Mouse (Mus musculus) right cerebral cortex, postnatal 14 days (tissue): ENCODE results near the gene Rbp4.

Experiments used
- DNase-seq: peaks from one replicate; pipeline ENCODE4 v3.0.0; 2022

Rbp4 gene

DNA sequence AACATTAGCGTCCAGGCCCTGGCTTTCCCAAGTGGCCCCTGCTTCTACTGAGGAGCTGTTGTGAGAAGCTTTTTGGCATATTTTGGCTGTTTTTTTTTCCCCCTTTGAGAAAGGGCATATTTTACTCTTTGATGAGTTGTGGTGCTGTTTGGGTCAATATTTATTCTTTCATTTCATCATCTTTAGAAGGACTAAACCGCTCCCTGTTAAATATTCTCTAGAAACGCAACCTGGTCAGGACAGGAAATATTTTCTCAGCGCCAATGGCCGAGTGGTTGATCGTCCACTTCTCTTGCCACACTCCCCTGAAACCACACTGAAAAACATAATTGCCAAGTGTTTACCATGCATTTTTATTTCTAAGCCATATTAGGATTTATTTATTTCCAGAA is at the start of gene Rbp4:
Gene Rbp4 (minus strand): TSS at position 63 of the 392 bp plus-strand sequence.
- DNase-seq = no peak

DNA sequence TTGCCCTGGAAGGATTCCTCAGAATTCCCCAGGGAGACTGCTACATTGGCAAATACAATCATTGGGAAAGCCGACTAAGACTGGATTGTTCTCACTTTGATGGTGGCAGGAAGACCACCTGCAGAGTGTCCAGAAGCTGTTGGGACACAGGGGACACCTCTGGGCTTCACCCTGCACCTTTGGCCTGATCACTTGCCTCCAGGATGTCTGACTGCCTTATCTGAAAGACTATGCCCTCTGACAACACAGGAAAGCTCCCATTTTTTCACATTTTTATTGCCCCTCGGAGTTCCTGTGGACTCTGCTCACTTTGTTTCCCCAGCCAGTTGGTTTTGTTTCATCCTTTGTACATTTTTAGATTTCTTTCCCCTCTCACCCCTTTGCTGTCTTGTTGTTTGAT is 39.6 kb upstream of the Rbp4 start:
- DNase-seq = no peak

DNA sequence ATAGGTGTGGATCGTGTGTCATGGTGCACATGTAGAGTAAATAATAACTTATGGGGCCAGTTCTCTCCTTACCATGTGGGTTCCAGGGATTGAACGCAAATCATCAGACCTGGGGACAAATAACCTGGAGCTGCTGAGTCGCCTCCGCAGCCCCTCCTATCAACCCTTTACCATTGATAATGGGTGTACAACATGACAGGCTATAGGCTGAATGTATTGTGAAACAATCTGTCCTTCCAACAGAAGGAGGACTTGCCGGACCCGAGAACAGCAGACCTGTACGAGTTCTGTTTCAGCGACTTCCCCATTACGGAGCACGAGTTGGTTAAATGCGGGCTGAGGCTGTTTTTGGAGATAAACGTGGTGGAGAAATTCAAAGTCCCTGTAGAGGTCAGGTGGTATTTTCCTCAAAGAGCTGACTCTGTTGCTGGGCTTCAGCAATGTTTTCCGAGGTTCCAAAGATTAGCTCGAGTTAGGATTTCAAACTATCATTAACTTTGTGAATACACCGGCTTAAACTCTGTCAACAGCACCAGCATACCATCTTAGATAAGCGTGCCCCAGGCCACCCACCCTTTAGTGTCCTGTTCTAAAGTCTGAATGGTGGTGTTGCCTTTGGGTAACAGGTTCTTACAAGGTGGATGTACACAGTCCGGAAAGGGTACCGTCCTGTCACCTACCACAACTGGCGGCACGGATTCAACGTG is 36.7 kb upstream of the Rbp4 start:
- no peak for DNase-seq

DNA sequence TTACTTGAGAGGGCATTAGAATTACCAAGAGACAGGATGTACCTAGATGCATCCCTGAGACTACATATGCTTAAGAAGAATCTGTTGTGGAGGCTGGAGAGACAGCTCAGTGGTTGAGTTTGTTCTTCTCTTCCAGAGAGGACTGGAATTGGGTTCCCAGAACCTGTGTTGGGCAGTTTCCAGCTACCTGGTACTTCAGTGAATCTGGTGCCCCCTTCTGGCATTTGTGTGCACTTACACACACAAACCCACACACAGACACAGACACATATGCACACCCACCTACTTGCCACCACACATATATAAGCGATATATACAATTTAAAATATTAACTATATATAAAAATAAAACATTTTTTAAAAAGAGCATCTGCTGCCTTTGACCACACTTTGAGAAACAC is 31.2 kb upstream of the Rbp4 start:
- DNase-seq = no peak

DNA sequence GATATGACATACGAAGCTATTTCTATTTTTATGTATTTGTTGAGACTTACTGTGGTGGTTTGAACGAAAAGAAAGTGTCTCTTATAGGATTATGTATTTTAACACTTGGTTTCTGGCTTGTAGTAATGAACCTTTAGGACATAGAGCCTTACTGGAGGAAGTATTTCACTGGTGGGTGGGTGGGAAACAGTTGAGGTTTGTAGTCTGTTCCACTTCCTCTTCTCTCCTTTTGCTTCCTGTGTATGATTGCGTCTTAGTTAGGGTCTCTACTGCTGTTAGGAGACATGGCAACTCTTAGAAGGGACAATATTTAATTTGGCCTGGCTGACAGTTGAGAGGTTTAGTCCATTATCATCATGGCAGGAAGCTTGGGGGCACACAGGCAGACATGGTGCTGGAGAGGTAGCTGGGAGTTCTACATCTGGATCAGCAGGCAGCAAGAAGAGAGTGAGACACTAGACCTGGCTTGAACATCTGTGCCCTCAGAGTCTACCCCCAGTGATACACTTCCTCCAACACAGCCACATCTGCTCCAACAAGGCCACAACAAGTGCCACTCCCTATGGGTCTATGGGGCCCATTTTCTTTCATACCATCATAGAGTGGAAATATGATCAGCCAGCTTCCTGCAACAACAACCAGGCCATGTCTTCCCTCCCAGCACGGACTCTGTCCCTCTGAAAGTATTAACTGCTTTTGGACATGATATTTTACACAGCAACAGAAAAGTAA is 18.6 kb upstream of the Rbp4 start:
- DNase-seq = no peak

DNA sequence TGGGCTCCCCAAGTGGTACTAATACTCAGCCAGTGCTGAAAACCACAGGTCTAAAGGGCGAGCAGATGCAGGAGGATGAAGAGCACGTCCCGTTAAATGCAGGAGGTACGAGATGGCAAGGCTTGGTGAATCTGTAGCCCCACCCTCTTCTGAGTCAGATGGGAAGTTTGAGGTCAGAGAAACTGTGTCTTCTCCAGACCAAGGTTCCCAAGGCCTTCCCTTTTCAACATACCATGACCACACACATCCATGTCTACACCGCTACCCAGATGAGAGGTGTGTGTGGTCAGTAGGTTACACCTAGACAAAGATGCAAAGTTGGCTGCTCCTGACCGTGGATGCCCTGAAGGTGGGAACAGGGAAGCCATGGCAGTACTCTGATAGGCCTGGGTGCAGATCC is 9.7 kb upstream of the Rbp4 start:
- no peak for DNase-seq

DNA sequence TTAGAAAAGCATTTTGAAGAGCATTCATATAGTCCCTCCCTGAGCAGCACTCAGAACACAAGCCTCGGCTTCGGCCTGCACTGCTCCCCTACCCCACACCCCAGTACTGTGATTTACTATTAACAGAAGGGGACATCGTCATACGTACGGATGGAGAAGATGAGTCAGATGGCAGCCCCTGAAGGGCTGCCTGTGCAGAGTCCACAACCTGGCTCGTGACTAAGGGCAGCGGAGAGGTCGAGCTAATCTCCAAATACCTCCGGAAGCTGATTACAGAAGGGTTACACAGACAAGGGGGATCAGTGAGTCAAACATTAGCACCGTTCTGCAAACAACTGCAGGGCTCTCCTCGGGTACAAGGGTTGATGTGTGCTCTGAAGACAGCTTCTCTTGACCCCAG is 8.9 kb upstream of the Rbp4 start:
- no peak for DNase-seq

DNA sequence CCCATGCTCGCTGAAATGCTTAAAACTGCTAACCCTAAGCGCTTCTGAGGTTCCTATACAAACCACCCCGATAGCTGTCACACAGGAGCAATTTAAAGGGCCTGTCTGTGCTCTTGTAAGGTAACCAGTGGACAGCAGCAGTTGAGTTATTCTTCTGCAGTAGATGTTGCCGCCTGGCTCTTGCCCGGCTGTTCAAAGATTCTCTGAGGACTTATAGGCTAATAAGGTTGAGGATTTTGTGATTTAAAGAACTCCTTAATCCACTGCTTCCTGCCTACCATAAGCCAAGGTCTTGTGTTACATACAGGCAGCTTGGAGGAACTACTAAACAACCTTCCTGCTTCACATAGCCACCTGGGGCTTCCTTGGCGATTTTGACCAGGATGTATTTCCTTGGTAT is 7.4 kb upstream of the Rbp4 start, which contains the start of gene Pde6c:
Gene Pde6c (plus strand): TSS at position 301 of the 400 bp plus-strand sequence.
- DNase-seq = no peak

DNA sequence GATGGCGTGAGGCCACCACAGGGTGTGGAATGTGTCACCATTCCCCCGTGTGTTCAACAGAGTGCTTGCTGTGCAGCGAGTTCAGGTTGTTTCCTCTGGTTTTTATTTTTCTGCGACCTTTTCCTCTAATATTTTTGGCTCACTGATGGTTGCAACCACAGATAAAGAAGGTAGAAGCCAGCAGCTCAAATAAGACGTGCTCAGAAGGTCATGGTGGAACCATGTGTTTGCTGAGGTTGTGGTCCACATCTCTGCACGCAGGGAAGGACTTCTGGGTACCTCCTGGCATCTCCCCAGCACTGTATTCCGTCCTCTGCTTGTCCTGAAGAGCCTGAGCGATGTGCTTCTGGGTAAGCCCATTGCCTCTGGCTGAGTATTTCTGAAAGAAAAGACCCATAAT is 1.6 kb upstream of the Rbp4 start:
- no peak for DNase-seq

DNA sequence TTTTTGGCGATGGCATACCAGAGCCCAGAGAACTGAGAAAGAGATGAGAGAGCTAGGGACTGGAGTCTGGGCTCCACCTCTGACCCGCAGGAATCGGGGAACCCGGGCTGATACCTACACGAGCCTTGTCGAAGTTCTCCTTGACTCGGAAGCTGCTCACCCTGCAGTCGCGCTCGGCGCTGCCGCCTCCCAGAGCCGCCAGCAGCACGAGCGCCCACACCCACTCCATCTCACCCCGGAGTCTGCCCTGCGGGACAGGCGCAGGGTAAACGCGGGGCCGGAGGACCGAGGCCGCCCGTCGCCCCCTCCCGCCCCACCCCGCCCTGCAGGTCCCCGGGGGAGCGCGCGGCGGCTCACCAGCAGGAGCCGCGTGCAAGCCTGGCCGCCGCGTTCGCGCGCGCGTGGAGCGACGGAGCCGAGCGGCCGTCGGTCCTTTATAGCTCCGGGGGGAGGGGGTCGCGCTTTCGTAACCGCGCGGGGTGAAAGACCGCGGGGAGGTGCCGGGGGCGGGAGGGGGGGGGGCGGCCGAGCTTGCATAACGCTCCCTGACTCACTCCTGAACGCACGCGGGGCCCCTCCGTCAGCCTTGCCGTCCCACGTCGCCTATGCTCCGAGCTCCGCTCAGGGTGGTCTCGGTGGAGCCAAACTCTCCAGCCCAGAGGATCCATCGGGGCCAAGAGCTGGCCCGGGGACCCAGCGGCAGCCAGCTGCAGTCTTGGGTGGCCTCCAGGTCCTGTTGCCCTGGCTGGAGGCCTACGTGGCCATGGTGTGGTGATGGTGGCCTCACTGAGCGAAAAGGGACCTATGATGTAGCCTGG is 471 bp downstream of the Rbp4 start:
- DNase-seq = peak; percentile 29

DNA sequence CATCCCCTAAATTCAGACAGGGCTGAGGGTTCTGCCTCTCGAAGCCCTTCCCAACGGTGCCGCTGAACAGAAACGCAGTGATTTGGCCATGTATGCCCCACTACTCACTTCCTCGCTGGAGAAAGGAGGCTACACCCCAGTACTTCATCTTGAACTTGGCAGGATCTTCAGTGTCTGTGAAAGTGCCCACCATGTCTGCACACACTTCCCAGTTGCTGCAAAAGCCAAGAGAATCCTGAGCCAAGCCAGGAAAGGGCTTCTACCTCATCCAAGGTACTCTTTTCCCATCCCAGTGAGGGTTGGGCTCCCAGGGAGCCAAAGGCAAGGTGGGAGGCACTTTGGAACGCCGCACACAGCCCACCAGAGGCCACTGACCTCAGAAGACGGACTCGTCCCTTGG is 1.2 kb downstream of the Rbp4 start:
- no peak for DNase-seq

DNA sequence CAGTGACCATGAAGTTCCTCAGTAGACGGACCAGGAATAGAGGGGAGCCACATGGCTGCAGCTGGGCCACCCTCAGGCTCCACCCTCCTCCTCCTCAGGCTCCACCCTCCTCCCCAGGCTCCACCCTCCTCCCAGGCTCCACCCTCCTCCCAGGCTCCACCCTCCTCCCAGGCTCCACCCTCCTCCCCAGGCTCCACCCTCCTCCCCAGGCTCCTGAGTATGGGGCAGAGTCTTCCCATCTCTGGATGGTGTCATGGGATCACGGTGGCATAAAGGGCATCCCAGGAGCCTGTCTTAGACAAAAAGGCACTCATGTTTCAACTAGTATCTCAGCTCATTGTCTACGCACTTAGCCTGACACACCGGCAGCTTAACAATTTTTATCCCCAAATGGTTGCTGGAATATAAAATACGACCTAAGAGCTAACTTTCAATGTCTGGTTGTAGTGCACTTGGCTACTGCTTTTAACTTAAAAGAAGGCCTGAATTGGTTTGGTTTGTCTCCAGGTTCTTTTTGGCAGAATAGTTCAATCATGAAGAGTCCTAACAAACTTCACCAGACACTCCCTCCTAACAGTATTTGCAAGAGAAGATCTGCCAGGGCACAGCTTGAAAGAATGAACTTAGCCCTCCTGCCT is 4.8 kb downstream of the Rbp4 start:
- DNase-seq = no peak

DNA sequence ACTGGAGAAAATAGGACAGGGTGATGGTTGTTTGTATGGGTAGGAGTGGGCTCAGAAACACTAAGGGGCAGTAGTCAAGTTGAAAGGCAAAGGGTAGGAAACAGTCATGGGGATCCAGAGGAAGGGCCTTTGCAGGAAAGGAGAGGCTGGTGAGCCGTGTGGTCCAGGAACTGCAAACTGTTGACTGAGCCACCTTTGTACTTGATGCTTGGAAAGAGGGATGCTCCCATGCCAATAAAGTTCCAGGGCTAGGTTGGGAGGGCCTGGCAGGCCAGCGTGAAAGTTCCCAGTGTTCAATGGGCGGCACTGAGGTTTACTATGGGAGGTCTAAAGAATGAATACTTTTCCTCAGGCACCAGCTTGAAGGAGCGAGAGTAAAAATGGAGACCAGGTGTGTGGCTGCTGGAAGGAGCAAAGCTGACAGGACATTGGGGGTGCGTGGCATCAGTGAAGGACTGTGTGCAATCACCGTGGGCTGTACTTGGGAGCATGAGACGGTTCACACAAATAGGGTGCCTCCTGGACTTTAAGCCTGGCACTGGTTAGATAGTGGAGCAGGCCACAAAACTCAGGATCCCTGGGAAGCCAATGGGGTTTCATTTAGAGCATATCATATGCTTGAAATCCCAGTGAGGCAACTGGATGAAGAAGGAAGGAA is 10.1 kb downstream of the Rbp4 start:
- no peak for DNase-seq

DNA sequence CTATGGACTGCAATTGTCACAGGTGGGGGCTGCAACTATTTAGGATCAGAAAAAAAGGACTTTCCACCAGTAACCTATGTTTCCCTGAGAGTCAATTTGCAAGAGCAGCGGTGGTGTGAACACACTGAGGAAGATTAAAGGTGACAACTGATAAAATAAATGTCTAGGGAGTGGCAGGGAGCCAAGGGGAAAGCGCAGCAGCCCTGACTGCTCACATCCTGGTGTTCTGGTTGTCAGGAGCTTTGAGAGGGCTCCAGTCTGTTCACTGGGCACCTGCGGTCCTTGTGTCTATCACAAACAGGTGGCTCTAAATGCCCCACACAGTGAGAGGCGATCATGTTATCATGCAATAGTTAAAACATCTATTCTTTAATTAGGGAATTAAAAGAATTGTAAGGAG is 12.5 kb downstream of the Rbp4 start:
- no peak for DNase-seq

DNA sequence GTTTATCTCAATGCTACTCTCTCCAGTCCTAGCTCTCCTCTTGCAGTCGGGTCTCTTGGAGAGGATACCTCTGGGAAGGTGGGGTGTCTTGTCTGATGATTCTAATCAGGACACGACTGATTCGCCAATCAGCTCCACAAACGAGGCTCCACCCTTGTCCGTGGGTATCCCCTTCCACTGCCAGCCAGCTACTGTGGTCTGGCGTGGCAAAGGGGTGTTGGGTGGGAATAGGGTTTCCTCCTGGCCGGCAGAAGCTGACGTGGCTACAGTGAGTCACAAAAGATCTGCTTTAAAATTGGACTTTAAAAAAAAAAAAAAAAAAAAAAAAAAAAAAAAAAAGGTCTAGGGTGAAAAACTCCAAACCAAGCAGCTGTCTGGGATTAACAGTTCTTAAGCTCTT is 14.0 kb downstream of the Rbp4 start:
- DNase-seq = no peak

DNA sequence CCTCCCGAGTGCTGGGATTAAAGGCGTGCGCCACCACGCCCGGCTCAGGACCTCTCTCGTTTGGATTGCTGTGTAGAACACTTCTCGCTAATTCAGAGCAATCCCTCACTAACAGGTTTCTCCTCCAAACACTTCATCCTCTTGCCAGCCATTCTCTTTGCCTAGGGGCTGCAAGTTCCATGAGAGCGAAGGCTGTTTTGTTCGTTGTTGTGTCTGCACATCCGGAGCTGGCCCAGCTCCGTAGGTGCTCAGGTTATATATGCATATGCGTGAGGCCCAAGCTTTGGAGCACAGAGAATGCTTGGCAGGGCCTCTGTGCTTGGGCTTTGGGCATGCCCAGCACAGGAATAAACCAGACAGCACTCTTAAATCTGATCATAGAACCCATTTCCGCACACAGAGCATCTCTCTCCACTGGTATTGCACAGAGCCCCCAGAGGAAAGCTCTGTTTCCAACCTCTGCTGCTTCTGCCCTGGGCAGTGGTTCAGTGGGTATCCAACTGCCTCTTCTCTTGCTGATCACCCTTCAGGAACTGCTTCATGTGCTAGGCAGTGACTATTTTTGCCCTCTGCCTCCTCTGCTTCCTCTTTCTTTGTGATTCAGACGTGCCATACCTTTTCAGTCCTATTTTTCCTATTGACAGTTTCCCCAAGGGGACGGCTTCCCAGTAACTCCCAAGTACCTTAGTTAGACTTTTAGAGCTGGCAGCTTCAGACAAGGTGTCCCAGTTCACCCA is 15.4 kb downstream of the Rbp4 start:
- no peak for DNase-seq

DNA sequence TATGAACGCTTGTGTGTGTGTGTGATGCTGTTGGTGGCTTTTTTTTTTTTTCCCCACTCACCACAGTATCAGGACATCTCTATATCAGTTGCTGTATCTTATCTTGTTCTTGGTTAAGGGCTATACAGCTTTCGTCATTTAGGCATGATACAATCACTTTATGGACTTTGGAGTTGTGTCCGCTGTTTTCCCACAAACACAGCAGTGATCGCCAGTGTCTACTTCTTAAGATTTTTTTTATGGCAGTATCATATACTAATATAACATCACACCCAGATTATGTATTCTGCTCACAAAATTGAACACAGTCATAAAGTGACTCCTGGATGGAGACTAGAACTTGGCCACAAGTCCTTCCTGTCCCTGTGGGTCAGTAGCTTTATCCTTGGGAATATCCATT is 17.2 kb downstream of the Rbp4 start:
- DNase-seq = no peak

DNA sequence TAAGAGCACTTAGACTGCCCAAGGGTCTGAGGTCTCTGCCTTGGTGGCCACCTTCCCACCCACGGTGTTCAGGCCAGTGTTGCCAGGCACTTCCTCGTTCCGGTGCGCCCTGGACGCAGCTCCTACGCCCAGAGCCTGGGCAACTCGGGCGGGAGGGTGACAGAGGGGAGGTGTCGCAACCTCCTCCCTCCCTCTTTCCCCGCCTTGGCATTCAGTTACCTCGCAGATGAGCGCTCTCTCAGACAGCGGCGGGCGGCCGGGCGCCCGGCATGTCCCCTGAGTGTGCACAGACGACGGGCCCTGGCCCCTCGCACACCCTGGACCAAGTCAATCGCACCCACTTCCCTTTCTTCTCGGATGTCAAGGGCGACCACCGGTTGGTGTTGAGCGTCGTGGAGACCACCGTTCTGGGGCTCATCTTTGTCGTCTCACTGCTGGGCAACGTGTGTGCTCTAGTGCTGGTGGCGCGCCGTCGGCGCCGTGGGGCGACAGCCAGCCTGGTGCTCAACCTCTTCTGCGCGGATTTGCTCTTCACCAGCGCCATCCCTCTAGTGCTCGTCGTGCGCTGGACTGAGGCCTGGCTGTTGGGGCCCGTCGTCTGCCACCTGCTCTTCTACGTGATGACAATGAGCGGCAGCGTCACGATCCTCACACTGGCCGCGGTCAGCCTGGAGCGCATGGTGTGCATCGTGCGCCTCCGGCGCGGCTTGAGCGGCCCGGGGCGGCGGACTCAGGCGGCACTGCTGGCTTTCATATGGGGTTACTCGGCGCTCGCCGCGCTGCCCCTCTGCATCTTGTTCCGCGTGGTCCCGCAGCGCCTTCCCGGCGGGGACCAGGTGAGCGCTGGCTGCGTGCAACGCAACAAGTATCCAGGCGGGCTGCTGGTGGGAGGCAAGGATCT is 28.0 kb downstream of the Rbp4 start, which contains the start of gene Ffar4:
Gene Ffar4 (plus strand): TSS at position 214 of the 901 bp plus-strand sequence.
- DNase-seq = no peak

DNA sequence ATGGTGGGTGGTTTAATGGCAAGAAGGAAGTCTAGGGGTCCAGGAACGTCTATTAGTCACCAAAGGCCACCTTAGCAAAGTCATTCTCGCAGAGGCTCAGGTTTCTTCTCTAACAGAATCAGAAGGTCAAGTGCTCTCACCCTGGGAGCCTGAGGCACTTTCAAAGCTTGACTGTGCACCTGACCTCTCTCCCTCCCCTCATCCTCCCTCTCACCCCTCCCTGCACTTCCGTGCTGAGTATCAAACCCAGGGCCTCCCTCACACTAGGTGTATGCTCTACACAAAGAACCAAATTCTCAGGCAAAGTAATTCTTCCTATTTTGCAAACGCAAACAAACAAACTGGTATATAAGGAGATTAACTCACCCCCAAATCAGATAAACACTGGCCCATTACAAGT is 28.9 kb downstream of the Rbp4 start:
- no peak for DNase-seq

DNA sequence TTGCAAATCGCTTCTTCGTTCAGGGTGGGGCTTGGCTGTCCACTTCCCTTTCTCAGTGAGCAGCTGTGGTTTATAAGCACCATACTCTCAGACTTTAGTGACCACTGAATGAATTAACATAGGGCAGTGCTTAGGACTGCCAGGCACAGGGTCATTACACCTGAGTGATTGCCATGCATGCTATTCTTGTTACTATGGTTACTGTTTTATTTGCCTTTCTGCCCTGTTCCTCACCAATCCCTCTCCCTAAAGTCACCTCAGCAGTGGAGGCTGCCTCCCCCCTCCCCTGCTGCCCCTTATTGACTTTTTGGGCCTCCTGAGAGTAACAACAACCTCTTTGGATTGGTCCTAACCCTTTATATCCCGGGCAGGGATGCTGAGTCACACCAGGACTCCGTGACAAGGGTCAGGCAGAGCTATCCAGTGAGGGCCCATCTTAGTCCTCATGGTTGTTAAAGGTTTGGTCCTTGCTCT is 33.5 kb downstream of the Rbp4 start:
- DNase-seq = no peak

DNA sequence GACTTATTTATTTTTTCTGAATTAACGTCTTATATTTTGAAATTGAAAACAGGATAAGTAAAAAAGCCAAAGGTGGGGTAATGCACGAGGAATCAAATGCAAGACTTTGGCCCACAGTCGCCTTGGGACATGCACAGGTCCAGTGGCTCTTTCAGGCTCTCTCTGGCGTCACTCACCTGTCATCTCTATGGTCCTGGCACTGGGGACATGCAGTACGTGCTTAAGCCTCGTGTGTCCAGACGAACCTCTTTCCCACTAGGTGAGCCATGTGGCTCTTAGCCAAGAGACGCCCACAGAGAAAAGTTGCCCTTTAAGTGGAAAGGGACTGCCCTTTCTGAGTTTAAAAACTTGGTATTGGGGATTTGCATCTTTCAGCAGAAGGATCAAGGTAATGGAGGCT is 35.7 kb downstream of the Rbp4 start:
- no peak for DNase-seq
